Mouse (Mus musculus): ENCODE results near the gene Fcgbp.
A peak's percentile ranks its signal among the peaks of the same experiment; 100 is the strongest.
"Not testable (repeated sequence)": the region's sequence is repeated elsewhere in the genome, so short reads cannot be mapped to it uniquely, and the experiment has no call there.

Fcgbp gene

DNA sequence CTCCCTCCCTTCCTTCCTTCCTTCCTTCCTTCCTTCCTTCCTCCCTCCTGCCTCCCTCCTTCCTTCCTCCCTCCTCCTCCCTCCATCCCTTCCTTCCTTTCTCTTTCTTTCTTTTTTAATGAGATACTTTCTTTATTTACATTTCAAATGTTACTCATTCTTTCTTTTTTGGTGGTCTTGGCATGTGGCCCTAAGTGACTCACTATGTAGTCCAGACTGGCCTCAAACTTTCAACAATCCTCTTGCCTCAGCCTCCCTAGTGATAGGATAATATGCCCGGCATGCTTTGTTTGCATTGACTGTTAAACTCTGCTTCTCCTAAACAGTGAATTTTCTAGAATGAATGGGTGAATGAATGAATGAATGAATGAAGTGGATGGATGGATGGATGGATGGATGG, 78.8 kb downstream of the Fcgbp start:
- no peak for DNase-seq (ENCODE audit: low spot score in 2 of 2)

- DNase-seq (ENCODE audit: low spot score in 2 of 2) = peak in 1 of 2 experiments; percentile 44
These were observed 80.7 kb downstream of the Fcgbp start for GRCm38 (mm10) chr7:28151584-28152221.

GRCm38 (mm10) chr7:28153595-28153994, 82.6 kb downstream of the Fcgbp start:
- DNase-seq (ENCODE audit: low spot score in 2 of 2) = not testable (repeated sequence)

- no peak for DNase-seq (ENCODE audit: low spot score in 2 of 2)
These were observed 88.3 kb downstream of the Fcgbp start for GRCm38 (mm10) chr7:28159292-28159691.

DNA sequence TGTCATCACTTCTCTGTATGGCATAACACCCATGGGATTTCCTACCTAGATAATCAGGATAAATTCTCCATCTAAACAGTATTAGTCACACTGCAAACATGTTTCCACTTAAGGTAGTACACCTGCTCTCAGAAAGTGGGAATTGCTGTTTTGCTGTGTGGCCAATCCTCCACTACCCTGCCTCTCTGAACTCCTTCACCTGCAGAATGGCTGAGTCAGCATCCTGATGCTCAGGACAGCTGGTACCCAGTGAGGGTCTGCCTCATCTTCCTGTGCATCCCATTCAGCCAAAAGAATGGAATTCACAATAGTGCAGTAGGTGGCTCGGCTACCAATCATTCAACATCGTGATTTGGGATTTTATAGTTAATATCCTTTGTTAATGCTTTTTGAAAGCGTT, 88.9 kb downstream of the Fcgbp start:
- no peak for DNase-seq (ENCODE audit: low spot score in 2 of 2)

- no peak for DNase-seq (ENCODE audit: low spot score in 2 of 2)
These were observed 90.2 kb downstream of the Fcgbp start for GRCm38 (mm10) chr7:28161163-28161749.

DNA sequence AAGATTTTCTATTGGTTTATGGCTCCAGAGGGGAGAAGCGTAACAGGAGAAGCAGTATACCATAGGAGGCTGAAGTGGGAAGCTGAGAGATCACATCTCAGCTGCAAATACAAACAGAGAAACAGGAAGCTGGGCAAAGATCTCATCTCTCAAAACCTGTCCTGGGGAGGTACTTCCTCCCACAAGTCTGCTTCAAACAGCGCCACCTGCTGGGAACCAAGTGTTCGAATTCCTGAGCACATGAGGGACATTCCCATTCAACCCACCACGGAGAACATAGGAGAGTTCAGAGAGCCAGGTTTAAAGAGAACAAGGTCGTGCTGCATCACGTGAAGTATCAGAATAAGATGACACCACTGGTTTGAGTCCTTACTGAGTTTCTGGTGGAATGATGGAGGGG, 94.4 kb downstream of the Fcgbp start:
- no peak for DNase-seq (ENCODE audit: low spot score in 2 of 2)

GRCm38 (mm10) chr7:28168320-28169115, 97.5 kb downstream of the Fcgbp start:
- DNase-seq (ENCODE audit: low spot score in 2 of 2) = peak in 1 of 2 experiments; percentile 60

DNA sequence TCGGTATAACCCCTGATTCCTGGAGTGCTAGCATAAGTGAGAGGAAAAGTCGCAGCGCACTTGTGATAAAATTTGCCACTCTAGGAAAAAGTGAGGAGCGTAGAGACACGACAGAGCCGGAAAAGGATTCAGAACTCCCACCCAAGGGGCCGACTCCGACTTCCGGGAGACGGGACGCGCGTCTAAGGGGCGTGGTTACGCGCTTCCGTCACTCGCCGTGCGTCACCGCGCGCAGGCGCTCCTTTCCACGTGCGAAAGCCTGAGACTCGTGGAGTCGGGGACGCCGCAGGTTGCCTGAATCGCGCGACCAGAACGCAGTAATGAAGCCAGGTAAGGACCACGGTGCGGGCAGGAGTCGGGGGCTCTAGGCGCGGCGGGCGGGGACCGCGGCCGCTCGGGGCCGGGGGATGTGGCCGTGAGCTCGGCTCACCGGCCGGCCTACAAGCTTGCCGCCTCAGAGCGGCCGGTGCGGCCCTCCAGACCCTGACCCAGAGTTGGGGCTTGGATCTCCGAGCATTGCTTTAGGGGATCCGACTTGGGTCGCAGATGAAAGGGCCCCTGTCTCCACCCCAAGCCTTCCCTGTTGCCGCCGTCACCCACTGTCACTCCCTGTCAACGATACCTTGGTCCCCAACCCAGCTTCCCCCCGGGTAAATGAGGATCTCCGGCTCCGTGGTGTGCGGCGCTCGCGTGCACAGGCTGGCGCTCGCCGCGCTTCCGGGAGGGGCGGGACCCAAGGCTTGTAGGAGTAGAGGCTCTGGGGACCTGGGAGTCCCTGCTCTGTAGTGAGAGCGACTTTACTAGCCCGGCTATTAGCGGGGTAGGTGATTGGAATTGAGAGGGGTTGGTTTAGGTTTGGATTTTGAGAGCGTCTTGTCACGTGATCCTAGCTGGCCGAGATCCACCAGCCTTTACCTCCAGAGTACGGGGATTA, 98.7 kb downstream of the Fcgbp start, which contains the start of gene Fbl:
Gene Fbl, plus strand, starts transcription at position 222 of the 934 bp plus-strand sequence.
- DNase-seq (ENCODE audit: low spot score in 2 of 2) = peak; percentile 76 to 91

Data from left cerebral cortex, adult 9 months (tissue).